Mouse (Mus musculus): Measurements from ENCODE around the gene Ly6g6f.
A peak's percentile ranks its signal among the peaks of the same experiment; 100 is the strongest.

Gene Ly6g6f

DNA sequence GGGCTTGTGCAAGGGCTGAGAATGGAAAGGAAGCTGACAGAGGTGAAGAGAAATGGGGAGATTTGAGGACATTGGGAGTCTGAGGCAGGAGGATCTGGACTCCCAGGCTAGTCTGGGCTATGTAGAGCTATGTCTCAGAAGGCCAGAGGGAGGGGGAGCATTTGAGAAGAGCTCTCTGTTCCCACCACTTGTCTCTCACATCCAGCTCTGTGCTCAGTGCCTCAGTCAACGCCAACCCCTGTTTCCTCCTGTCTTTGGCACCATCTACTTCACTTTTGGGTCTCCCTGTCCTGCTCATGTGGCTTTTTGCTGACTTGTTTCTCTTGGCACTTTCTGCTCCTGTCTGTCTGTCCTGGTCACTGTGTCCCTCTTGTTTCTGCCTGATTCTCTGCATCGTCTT, 8.1 kb downstream of the Ly6g6f start:
- no peak for DNase-seq

DNA sequence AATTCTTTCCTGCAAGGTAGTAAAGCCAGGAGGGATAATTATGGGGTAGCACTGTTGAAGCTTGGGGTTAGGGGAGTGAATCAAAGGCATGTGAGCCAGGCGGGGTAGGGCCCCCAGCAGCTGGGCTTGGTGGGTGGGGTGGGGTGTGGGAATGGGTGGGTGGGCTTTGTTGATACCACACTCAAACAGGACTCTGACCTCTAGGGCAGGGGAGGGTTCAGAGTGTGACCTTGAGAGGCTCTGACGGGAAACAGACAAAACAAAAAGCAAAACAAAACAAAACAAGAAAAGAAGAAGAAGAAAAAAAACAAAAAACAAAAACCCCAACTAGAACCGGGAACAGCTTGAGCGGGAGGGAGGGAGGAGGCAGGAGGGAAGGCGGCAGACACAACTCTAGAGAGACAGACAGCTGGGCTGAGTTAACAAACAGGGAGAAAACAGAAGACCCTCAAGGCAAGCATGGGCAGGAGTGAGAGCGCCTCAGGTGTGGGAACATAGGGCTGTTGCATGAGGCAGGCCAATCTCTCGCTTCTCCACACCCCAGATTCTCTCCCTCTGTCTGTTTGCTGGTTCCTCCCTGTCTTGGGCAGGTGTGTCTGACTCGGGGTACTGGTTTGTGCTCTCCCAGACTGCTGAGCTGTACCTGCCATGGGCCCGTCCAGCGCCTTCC, 8.8 kb downstream of the Ly6g6f start, which contains the start of gene Ly6g6e:
Gene Ly6g6e, plus strand, starts transcription at position 396 of the 670 bp plus-strand sequence.
- DNase-seq: no peak

DNA sequence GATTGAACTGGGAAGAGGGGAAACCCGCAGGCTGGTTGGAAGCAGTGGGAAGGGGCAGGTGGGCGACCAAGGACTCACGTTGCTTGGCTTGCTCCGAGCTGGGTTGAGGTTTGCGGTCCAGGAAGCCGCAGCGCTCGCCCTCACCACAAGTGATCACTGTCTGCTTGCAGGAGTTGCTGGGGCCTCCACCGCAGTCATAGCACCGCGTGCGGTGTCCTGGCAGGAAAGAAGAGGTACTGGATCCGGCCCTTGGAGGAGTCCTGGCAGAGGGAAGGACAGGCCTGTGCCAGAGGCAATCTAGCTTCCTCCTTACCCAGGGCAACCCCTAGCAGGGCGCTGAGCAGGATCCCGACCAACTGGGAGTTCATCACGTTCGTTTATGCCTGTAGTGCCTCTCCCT, 11.3 kb downstream of the Ly6g6f start:
- peak; percentile 27 to 32 for DNase-seq

DNA sequence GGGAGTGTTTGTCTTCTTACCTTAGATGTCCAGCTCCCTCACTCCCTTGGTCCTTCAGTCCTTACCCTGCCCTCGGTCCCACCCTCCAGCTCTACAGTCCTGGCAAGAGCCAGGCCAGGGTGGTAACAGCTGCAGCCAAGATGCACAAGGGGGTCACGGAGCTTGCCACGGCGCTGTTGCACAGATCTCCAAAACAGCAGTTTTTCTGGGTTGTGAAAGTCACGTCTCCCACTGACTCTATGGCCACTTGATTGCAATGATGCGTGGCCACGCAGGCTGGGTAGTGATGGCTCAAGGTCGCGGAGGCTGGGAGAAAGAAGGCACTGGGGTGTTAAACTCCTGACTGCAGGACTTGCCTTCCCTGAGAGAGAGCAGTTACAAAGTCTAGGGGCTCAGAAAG, 14.0 kb downstream of the Ly6g6f start:
- DNase-seq: no peak

DNA sequence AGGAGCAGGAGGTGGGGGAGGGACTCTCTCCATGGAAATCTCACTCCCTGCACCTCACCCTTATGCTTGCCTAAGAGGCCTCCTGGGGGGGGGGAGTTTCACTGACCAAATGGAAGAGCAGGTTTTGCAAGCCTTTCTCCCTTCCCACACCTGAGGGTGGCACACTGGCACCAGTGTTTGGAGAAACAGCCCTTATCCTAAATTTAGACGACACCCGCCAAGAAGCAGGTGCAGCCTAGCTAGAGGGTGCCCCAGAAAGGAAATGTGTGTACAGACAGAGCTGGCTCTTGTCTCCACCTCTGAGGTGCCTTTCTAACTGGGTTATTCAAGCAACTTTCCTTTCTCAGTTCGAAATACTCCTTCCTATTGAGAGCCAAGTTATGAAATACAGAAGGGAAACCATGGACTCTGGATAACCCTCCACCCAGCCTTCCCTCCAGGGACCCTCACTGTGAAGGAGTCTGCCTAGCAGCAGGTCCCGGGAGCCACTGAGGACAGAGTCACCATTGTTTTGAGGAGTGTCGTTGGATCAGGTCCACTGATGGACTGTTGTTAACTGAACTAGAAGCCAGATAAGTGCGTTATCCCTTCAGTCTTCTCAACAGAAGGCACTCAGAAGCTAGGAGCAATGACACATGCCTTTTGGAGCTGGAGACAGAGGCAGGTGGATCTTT, 14.7 kb downstream of the Ly6g6f start:
- peak; percentile 51 to 62 for DNase-seq

DNA sequence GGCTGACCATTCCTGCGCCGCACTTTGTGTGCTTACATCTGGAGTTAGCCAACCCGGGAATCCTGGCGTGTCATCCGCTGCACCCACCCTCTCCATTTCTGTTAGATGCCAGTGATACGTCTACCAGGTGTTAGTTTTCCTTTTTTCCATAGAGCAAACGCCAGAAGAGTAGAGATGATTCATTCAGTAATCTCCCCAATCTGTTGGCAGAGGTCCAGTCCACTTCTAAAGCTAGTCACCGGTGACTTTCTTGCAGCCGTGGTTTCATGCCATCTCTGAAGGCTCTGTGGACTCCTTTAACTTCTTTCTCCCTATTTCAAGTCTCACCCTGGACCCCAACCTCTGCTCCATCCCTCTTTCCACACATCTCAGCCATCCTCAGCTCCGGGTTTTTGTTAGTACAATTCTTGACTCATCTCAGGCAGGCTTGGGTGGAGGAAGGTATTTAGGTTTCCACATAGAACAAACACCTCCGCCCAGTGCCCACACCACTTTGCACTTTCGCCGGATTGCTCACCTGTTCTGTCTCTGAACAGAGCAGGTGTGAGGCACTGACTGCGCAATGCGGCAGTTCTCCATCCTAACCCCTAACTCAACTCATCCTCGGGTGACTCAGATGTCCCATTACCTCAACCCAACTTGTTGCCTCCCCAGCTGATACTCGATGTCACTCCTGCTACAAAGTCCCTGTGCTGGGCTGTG, 17.0 kb downstream of the Ly6g6f start:
- DNase-seq: no peak

DNA sequence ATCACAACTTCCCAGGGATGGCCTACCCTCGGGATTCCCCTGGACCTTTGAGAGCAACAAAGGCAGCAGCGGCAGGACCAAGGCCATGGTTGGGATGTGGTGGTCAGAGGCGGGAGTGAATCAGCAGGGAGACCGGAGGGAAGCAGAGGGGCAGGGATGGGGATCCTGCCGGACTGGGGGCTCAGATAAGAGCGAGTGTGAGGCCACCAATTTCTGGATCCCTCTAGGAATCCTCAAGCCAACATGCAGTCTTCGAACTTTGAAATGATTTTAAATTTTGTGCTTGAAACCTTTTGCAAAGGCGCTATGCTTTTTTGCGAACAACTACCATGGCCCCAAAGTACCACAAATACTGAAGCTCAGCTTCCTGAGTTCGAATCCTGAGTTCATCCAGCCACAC, 19.3 kb downstream of the Ly6g6f start, which contains the start of gene Mpig6b:
Gene Mpig6b, minus strand, starts transcription at position 101 of the 400 bp plus-strand sequence.
- DNase-seq: no peak

DNA sequence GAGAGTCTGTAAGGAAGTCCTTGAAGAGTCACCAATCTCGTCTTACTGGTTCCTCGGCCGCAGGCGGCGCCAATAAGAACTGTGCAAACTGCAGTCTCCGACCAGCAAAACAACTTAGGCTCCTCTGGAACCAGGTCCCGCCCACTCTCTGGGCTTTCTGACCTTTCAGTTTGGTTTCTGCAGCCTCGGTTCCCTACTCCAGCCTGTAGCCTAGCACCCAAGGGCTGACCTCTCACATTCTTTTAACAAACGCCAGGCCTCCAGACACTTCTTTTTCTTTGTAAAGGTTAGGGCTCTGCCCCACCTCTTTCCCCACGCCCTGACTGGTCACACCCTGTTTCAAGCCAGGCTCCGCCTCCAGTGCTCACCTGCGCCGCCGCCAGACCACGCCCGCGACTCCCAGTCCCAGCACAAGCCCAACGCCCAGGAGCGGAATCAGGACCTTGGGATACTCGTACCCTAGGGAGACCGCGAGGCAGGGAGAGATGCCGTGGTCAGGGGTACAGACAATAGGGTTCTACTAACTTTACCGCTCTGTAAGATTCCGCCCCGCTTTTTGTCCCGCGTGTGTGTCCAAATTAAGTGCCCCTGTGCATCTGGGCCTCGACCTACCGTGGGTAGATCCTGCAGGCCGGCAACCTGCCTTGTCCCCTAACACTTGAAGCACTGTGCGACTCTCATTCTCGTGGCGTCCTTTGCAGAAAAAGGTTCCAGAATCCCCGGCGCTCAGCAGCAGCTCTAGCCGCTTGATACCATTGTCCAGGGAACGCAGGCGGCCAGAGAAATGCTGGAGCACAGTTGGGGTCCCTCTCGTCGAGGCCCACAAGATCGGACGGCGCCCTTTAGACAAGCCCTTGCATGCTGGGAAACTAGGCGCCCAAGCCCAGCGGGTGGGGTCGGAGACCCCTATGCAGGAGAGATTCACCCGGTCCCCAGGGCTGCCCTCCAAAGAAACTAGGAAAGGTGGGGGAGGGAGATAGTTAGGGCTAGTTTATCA, 20.2 kb downstream of the Ly6g6f start, which contains the start of gene Ly6g6c:
Gene Ly6g6c, plus strand, starts transcription at position 438 of the 997 bp plus-strand sequence.
- DNase-seq: no peak

DNA sequence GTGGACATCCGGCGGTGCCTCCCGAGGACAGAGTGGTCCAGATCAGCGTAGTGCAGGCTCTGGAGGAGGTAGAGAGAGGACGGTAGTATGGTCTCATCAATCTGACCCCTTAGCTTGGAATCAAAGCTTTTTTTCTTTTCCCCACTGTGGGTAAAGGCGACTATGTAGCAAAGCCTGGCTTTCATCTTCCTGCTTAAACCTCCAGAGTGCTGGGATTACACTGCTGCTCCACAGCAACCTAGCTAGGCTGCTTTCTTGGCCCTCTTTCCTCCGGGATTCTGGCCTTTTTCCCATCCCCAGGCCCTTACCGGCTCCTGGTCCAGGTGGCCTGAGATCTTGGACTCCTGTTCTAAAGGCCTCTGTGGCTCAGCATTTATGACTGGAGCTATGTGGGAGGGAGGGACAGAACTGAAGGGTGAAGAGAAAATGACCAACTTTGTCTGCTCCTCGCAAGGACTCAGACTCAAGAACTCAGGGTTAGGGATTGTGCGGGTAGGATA, 21.0 kb downstream of the Ly6g6f start:
- no peak for DNase-seq

DNA sequence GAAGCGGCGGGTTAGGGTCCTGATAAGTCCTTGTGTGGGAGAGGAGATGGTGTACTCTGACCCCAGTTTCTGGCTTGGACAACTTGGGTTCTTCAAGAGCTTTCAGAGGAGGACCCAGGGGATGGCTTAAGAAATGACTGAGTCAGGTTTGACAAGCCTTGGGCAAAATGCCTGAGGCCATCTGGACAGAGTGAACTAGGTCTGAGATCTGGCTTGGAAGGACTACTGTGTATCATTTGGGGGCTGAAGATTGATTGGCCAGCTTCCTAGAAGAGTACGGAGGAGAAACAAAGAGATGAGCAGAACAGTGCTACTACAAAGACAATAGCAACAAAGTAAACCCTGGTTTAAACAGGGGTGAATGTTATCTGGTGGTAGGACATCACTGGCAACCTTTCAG, 21.9 kb downstream of the Ly6g6f start:
- no peak for DNase-seq

DNA sequence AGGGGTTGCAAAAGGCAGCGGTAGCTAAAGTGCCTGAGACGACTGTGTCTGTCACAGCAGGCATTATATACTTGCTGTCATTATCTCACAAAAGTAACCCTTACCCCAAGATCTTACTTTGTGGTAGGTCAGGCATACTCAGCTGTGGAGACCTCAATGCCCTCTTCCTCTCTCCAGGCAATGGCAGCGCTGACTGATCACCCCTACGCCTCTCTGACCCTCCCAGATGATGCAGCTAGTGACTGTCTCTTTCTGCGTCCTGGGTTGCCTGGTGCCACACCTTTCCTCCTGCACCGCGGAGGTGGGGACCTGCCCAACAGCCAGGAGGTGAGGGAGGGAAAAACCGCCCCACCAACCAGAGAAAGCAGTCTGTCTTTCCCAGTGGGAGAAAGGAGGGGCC, 24.1 kb downstream of the Ly6g6f start:
- no peak for DNase-seq

DNA sequence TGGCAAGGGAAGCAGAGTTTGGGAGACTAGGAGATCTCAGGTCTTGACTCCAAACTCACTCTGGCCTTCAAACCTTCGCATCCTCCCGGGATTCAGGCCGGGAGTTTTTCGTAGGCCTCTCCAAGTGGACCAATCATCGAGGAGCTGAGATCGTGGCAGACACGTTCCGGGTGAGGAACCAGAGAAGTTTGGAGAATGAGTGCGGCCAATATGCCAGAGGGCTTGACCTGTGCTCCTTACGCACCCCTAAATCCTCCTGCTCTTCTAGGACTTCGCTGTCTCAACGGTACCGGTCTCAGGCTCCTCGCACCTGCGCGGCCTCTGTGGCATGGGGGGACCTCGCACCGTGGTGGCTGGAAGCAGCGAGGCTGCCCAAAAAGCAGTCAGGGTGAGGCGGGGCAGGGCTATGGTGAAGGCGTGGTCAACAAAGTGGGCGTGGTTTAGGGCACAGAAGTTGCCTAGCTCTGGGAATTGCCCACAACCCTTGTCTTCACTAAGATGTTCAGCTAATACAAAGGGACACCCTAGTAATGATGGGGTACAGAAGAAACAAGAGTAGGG, 24.6 kb downstream of the Ly6g6f start:
- DNase-seq: no peak

DNA sequence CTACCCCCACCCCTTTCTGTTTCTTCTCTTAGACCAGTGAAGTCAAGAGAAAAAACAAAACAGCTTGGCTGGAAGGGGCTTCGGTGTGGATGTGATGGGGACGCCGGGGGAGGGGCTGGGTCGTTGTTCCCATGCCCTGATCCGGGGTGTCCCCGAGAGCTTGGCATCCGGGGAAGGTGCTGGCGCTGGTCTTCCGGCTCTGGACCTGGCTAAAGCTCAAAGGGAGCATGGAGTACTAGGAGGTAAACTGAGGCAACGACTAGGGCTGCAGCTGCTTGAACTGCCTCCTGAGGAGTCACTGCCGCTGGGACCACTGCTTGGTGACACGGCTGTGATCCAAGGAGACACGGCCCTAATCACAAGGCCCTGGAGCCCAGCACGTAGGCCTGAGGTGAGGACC, 25.3 kb downstream of the Ly6g6f start:
- peak in 1 of 2 experiments; percentile 25 for DNase-seq

DNA sequence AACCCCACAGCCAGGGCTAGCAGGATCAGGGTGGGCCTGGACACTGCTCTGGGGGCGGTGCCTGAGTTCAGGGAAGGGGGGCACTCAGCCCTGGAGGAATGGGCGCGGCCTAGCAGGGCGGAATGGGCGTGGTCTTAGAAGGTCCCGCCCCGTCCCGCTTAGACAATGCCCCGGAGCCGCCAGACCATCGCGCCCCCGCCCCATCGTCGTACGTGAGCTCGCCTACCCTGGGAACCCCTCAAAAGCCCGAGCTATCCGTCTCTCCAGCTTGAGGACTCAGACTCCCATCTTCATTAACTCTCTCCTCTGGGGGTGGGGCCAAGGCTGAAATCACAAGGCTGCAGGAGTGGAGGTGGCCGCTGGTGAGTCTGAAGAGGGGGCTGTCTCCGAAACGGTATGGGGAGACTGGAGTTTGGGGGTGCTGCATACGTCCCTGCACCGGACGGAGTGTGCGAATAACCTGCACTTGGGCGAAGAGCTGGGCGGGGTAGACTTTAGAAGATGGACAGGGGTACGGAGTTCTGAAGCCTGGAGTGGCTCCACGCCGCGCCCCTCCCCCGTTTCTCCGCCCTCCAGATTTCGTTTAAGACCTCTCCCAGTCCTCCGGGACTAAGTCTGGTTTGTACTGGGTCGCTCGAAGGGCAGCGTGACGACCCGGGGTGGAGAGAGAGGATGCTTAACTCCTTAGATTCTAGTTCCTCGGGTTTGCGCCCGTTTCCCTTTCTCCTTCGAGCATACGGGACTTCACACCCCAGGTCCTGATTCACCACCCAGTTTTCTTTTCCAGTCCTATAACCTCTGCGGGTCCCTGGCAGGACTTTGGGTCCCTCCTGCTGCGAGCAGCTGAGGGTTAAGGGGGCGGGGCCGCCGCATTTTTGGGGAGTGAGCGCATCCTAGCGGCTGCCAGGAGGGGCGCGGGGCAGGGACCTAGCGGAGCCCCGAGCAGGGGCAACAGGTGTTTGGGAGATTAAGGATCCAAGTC, 26.2 kb downstream of the Ly6g6f start, which contains the start of gene Ddah2:
Gene Ddah2, plus strand, starts transcription at position 125 of the 982 bp plus-strand sequence.
- peak; percentile 77 to 81 for DNase-seq

DNA sequence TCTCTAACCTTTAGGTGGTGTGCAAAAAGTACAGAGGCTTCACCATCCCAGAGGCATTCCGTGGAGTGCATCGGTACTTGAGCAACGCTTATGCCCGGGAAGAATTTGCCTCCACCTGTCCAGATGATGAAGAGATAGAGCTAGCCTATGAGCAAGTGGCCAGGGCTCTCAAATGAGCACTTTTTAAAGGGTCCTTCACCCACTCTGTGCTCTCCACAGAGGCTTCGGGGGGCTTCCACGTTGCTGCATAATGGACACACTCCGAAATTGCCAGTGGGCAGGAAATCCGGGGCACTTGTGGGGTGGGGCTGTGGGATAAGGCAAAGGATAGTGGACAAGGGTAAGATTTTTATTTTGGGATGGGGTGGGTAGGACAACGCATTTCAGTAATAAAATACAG, 27.1 kb downstream of the Ly6g6f start:
- no peak for DNase-seq

DNA sequence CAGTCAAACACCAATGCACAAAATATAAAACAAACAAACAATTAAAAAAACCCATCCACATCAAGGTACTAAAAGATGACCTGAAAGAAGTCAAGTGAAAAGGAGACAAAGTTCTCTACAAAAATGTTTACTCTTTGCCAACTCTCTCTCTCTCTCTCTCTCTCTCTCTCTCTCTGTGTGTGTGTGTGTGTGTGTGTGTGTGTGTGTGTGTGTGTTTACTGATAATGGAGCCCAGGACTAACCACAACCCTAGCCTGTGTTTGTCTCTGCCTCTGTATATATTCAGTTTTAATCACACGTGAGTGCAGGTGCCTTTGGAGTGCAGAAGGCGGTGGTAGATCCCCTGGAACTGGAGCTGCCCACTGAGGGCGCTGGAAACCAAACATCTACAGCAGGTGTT, 28.3 kb downstream of the Ly6g6f start:
- no peak for DNase-seq

DNA sequence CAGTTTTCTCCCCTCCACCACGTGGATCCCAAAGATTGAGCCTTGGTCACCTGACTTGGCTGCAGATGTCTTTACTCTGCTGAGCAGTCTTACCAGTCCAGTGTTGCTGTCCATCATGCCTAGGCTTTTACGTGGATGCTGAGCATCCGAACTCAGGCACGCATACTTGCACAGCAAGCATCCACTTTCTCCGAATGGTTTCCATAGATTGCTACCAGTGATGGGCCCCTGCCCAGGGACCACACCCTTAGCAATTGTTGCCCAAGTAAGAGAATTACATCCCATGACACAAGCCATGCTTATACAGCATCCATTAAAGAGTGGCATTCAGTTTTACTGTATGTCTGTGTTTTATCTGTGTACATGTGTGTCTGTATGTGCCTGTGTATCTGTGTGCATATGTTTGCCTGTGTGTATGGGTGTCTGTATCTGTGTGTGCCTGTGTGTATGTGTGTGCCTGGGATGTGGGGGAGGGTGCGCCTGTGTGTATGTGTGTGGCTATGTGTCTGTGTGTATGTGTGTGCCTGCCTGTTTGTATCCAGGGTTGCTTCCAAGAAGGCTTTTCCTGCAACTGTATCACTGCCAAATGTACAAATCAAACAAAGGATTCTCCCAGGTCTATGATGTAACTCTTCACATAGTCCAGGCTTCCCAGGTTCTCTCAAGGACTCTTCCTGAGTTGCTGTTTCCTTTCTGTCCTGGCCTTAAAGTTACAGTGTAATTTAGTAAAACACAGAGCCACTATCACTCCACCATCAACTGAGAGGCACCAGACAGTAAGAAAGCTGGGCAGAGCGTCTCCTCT, 29.5 kb downstream of the Ly6g6f start:
- no peak for DNase-seq

DNA sequence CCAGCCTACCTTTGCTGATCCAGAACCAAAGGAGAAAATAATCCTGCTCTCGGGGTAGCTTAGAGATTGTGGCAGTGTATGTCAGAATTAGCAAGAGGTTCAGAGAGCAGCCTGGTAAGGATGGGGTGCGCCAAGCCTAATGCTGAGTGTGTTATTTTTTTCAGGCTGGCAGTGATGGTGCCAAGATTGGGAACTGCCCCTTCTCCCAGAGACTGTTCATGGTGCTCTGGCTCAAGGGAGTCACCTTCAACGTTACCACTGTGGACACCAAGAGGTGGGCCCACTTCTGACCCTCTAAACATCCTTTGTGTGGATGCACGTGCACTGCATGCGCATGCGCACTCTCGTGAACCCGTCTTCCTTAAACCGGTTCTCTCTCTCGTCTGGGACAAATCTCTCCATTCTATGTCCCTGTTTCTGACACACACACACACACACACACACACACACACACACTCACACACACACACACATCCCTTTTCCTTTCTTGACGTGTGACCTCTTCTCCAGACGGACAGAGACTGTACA, 33.1 kb downstream of the Ly6g6f start:
- no peak for DNase-seq
